Mouse (Mus musculus) C2C12 (cell line): ENCODE results near the gene Snx9.

Experiments used
- CTCF ChIP-seq: IDR thresholded peaks from one replicate; pipeline ENCODE4 v1.5.1; 2011; ENCODE audit not compliant: control insufficient read depth, insufficient read depth, insufficient read length
- MAX ChIP-seq: IDR thresholded peaks from one replicate; pipeline ENCODE4 v1.6.1; 2011; ENCODE audit warnings: mild to moderate bottlenecking, control low read depth
- USF1 ChIP-seq: IDR thresholded peaks from one replicate; pipeline ENCODE4 v1.6.1; 2011; ENCODE audit warnings: low read depth, mild to moderate bottlenecking, control low read depth, moderate library complexity

DNA sequence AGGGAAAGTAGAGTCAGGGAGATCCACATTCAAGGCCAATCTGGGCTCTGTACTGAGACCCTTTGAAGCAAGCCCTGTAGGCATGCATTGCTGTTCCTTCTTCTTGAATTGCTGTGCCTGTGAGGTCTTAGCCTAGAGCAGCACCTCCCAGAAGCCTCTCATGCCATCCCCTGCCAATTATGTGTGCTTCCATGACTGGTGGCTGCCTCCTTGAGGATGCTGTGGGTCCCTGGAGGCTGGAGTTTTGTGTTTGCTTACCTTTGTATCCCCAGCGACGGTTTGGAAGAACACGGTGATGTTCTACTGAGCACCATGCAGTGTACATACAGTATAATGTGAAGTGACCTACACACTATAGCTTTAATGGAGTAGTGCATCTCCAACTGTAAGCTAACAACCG is 4.2 kb downstream of the Snx9 start:
- TF ChIP-seq CTCF, result no peak
- TF ChIP-seq USF1, result no peak
- TF ChIP-seq MAX, result no peak
